Mouse (Mus musculus) Patski (cell line): Measurements from ENCODE around the gene Ube2a. TPM values are rescaled to one million over a fixed set of nuclear protein-coding genes. Genes with fewer than 3 reads are reported as not detected.
"Not testable (repeated sequence)": the region's sequence is repeated elsewhere in the genome, so short reads cannot be mapped to it uniquely, and the experiment has no call there.

Experiments used
- ATAC-seq: fragments of 100-300 bp; one replicate; pipeline ENCODE4 v1.8.0; 2021
- CTCF ChIA-PET: fragments of 350-600 bp; sonication (Branson Sonifier 250); formaldehyde crosslinking; loops from one replicate; lab custom pipeline; 2022; ENCODE audit warnings: inconsistent platforms; lab: Charles Lee
- POLR2A ChIA-PET: fragments of 350-600 bp; sonication (Branson Sonifier 250); formaldehyde crosslinking; loops from one replicate; lab custom pipeline; 2022; ENCODE audit warnings: antibody characterized with exemption, inconsistent platforms; lab: Charles Lee
- DNase-seq: peaks from one replicate; pipeline ENCODE4 v3.0.0-alpha.2; 2011; ENCODE audit warnings: low read depth, low spot score
- H3K27me3 ChIP-seq: fragments of 371-371 bp; one replicate; pipeline ENCODE4 v1.5.1; 2021
- CTCF ChIP-seq: fragments of 100-300 bp; IDR thresholded peaks from one replicate; pipeline ENCODE4 v1.5.1; 2021
- in situ Hi-C: fragments of 300-500 bp; cut with MboI; formaldehyde crosslinking; loops from 3 replicates; pipeline ENCODE4 v1.11.1; 2018; ENCODE audit warnings: low pct_unique_long_range_greater_than_20kb, mixed read lengths
- polyA plus RNA-seq: library from polyadenylated mRNA; unstranded; gene quantifications from one replicate; pipeline ENCODE4 v1.2.3, GENCODE M21; 2021

Gene Ube2a
- polyA plus RNA-seq, 1 experiment from 2014 or later = 89.0 TPM

- POLR2A ChIA-PET = no interaction called here
- no peak for DNase-seq
- CTCF ChIA-PET = no interaction called here
- no peak for TF ChIP-seq CTCF
- in situ Hi-C loops = no loop called here
- ATAC-seq = no peak
- H3K27me3 ChIP-seq = no peaks in the 10 kb centered on the region
These were observed 30.2 kb upstream of the Ube2a start for GRCm38 (mm10) chrX:36843346-36843990.

GRCm38 (mm10) chrX:36847152-36847551, 26.5 kb upstream of the Ube2a start:
- no peak for TF ChIP-seq CTCF
- ChIA-PET POLR2A (no interaction called here), CTCF (no interaction called here)
- in situ Hi-C loops = no loop called here
- DNase-seq (no peak), ATAC-seq (no peak)
- no peaks in the 10 kb centered on the region for H3K27me3 ChIP-seq

- in situ Hi-C loops = no loop called here
- ChIA-PET CTCF (no interaction called here), POLR2A (no interaction called here)
- TF ChIP-seq CTCF = no peak
- ATAC-seq (no peak), DNase-seq (no peak)
- H3K27me3 ChIP-seq = peaks cover under 1% of the 10 kb centered on the region
These were observed 21.1 kb upstream of the Ube2a start for GRCm38 (mm10) chrX:36852631-36853030.

GRCm38 (mm10) chrX:36863766-36864608, 9.7 kb upstream of the Ube2a start:
- no peak for TF ChIP-seq CTCF
- ChIA-PET POLR2A (interaction anchor here (0.6 to 0.7 kb wide), 3 partner anchors 178 to 967 kb away, joined by 3 to 4 read pairs (median 4); no protein-coding TSS in a partner anchor), CTCF (no interaction called here)
- DNase-seq = peak; percentile 12
- in situ Hi-C loops = no loop called here
- ATAC-seq = peak; percentile 57
- H3K27me3 ChIP-seq = no peaks in the 10 kb centered on the region

- TF ChIP-seq CTCF = no peak
- ChIA-PET CTCF (no interaction called here), POLR2A (interaction anchor here (0.6 to 0.7 kb wide), 3 partner anchors 97 to 245 kb away, joined by 3 to 4 read pairs (median 3); no protein-coding TSS in a partner anchor)
- DNase-seq = no peak
- in situ Hi-C loops = no loop called here
- H3K27me3 ChIP-seq = no peaks in the 10 kb centered on the region
- no peak for ATAC-seq
These were observed 8.9 kb upstream of the Ube2a start for GRCm38 (mm10) chrX:36864609-36865328.

- no peaks in the 10 kb centered on the region for H3K27me3 ChIP-seq
- CTCF ChIA-PET = no interaction called here
- in situ Hi-C loops = no loop called here
- no peak for TF ChIP-seq CTCF
- DNase-seq (no peak), ATAC-seq (no peak)
- POLR2A ChIA-PET = no interaction called here
These were observed 3.3 kb upstream of the Ube2a start for GRCm38 (mm10) chrX:36870372-36870771.

GRCm38 (mm10) chrX:36874178-36874696, 537 bp downstream of the Ube2a start:
- peak; percentile 9 for DNase-seq
- in situ Hi-C loops = no loop called here
- ChIA-PET CTCF (no interaction called here), POLR2A (no interaction called here)
- TF ChIP-seq CTCF = no peak
- no peaks in the 10 kb centered on the region for H3K27me3 ChIP-seq
- peak; percentile 88 for ATAC-seq

GRCm38 (mm10) chrX:36874704-36875128, 1.0 kb downstream of the Ube2a start:
- H3K27me3 ChIP-seq = peaks cover under 1% of the 10 kb centered on the region
- in situ Hi-C loops = no loop called here
- DNase-seq (no peak), ATAC-seq (peak; percentile 49)
- POLR2A ChIA-PET = no interaction called here
- TF ChIP-seq CTCF = no peak
- CTCF ChIA-PET = no interaction called here

- in situ Hi-C loops = no loop called here
- CTCF ChIA-PET = no interaction called here
- peak; percentile 36 for TF ChIP-seq CTCF
- DNase-seq (no peak), ATAC-seq (no peak)
- POLR2A ChIA-PET = no interaction called here
- H3K27me3 ChIP-seq = peaks cover 53% of the 10 kb centered on the region
These were observed 11.0 kb downstream of the Ube2a start for GRCm38 (mm10) chrX:36884719-36885118.

GRCm38 (mm10) chrX:36898931-36899330, 25.2 kb downstream of the Ube2a start:
- ATAC-seq, POLR2A ChIA-PET, DNase-seq, in situ Hi-C loops, H3K27me3 ChIP-seq: not testable (repeated sequence)
- CTCF ChIA-PET = interaction anchor here (0.9 to 1.0 kb wide), 3 partner anchors 10 to 12 kb away, joined by 3 to 4 read pairs (median 3); no protein-coding TSS in a partner anchor
